Mouse (Mus musculus) T-helper 2 cell (primary cell): ENCODE measurements at regions not wholly inside any gene's neighbourhood (a gene's known extent, or its start where the extent isn't known, plus 50 kb on each side); places are given as distances from the start of the nearest gene placed in this dataset.

Experiments
- in situ Hi-C: fragments of 300-600 bp; cut with MboI, MseI; formaldehyde crosslinking; loops from one replicate; pipeline ENCODE4 v1.15.1; 2025; ENCODE audit warnings: high pct_unique_total_duplicates

GRCm38 (mm10) chr12:70523379-70523778 is 70.5 kb downstream of the Tmx1 start:
- in situ Hi-C loops, result no loop called here

- in situ Hi-C loops, result no loop called here
Observed at GRCm38 (mm10) chr12:70524703-70525102, 71.8 kb downstream of the Tmx1 start.

- in situ Hi-C loops, result no loop called here
Observed at GRCm38 (mm10) chr12:70531661-70532060, 78.8 kb downstream of the Tmx1 start.

- in situ Hi-C loops, result no loop called here
Observed at GRCm38 (mm10) chr12:70532225-70532624, 79.3 kb downstream of the Tmx1 start.

- in situ Hi-C loops, result no loop called here
Observed at GRCm38 (mm10) chr12:70532843-70533242, 79.9 kb downstream of the Tmx1 start.

- in situ Hi-C loops, result no loop called here
Observed at GRCm38 (mm10) chr12:70533375-70533935, 80.6 kb downstream of the Tmx1 start.

- in situ Hi-C loops, result no loop called here
Observed at GRCm38 (mm10) chr12:70539124-70539523, 86.2 kb downstream of the Tmx1 start.

DNA sequence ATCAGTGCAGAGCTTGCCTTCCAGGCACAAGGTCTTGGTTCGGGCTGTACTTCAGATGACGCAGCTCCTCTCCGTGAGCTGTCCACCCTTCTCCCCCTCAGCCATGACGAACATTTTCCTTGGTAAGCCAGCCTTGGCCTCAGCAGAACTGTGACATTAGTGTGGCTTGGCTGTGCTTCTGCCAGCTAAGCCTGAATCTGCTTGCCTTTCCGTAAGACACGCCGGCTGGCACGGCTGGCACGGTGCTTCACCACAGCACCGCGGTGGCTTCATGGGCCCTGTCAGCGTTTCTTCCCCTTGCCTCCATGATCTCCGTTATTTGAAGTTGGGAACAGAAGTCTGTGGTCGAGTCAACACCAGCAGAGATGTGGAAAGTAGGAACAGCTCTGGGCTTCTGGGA is 87.0 kb downstream of the Tmx1 start:
- in situ Hi-C loops, result no loop called here

DNA sequence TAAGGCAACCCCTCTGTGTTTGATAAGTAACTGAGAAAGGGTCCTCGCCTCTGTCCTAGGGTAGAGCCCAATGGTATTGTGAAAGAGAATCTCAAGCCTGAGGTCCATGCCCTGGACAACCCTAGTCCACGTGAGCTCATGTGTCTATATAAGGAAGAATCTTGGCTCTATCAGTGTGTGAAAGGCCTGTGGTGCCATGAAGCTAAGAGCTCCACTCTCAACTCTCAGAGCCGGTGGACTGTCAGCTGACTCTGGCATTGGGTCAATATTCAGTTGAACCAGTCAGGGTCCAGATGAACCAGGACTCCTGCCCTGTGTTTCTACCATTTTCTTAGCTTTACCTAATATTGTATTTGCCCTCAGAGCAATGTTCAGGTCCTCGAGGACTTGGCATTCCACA is 88.5 kb downstream of the Tmx1 start:
- in situ Hi-C loops, result no loop called here

DNA sequence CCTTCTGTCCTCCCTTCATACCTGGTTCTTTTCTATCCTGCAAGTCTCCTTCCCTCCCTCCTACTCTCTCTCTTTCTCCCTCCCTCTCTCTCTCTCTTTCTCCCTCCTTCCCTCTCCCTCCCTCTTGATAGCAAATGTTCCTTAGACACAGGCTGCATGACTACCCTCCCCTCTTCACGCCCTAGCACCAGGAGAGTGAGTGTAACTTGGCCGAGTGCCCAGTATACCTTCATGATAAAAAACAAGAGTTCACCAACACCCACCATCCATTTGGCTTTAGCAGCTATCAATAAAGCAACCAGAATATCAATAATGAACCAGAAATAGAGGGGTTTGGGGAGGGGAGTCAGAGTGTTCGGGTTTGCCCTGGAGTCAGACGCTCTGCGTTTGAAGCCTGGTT is 90.4 kb downstream of the Tmx1 start:
- in situ Hi-C loops, result no loop called here

- in situ Hi-C loops, result no loop called here
Observed at GRCm38 (mm10) chr12:70544326-70544725, 91.4 kb downstream of the Tmx1 start.

DNA sequence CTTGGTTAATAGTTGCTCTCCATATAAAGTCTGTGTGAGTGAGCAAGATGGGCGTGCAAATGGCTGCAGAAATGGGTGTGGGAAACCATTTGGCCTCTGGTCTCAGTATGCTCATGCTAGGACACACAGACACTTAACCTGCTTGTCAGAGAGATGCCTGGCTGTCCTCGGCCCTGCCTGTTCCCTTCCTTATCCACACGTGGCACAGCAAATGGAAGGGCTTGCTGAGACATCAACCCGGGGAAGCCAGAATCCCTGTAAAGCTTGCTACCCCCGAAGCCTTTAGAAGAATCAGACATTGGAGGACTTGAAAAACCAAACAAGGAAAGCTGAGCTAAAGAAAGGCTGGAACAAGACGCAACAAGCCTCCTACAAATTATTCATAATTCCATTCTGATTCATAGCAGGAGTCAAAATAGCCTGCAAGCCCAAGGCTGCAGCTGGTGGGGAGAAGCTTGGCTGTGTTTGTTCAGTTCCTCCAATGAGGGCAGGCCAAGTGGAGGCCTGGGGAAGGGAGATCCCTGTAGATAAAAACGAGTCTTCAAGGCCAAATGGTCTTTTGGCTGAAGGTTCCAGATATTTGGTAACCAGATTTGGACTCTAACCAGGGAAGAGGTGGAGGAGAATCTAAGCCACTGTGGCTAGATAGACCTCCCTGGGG is 92.1 kb downstream of the Tmx1 start:
- in situ Hi-C loops, result no loop called here

- in situ Hi-C loops, result no loop called here
Observed at GRCm38 (mm10) chr12:70547199-70547598, 94.3 kb downstream of the Tmx1 start.

GRCm38 (mm10) chr12:70549296-70549695 is 96.4 kb downstream of the Tmx1 start:
- in situ Hi-C loops, result no loop called here

GRCm38 (mm10) chr12:70553866-70554265 is 101.0 kb downstream of the Tmx1 start:
- in situ Hi-C loops, result no loop called here

- in situ Hi-C loops, result no loop called here
Observed at GRCm38 (mm10) chr12:70554586-70554985, 101.7 kb downstream of the Tmx1 start.

DNA sequence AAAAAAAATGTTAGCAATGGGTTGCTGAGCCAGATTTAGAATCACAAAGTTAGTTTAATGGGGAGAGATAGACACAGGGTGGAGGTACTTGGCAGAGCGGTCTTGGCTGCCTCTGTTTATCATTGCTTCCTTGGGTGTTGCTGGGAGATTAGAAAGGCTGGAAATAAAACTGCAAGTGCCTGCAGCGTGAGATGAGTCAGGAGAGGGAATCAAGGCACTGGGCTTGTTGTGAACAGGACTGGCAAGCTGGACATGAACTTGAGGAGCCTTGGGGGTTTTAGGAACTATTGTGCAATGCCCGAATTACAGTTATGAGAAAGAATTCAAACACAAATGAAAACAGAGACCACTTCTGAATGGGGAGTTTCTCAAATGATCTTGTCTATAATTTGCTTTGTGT is 102.8 kb downstream of the Tmx1 start:
- in situ Hi-C loops, result no loop called here

- in situ Hi-C loops, result no loop called here
Observed at GRCm38 (mm10) chr12:70556820-70557219, 103.9 kb downstream of the Tmx1 start.

GRCm38 (mm10) chr12:70563446-70563845 is 110.6 kb downstream of the Tmx1 start:
- in situ Hi-C loops, result no loop called here

DNA sequence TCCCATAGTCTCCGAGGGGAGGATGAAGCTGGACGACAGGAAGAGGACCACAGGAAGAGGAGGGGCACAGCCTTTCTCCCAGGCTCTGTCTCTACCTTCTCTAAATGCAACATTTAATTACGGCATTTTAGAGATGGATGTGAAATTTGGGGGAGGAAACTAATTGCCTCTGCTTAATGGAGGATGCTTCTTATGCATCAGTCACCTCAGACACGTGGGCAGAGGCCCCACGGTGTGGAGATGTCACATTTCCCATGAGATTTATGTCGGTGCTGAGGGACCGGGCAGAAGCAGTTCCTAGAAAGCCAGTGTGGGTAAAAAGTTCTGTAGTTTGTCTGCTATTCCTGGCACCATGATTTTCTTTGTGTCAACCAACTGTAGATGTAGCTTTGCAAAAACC is 122.8 kb downstream of the Tmx1 start:
- in situ Hi-C loops, result no loop called here

GRCm38 (mm10) chr12:70577769-70578168 is 124.9 kb downstream of the Tmx1 start:
- in situ Hi-C loops, result no loop called here

- in situ Hi-C loops, result no loop called here
Observed at GRCm38 (mm10) chr12:70579328-70579905, 126.5 kb downstream of the Tmx1 start.

- in situ Hi-C loops, result no loop called here
Observed at GRCm38 (mm10) chr12:70586181-70586580, 133.3 kb downstream of the Tmx1 start.
